Mouse (Mus musculus): ENCODE results near the gene Rag2.
A peak's percentile ranks its signal among the peaks of the same experiment; 100 is the strongest.

The Rag2 gene

GRCm38 (mm10) chr2:101627227-101627626 is 2.7 kb downstream of the Rag2 start:
- DNase-seq = no peak

GRCm38 (mm10) chr2:101628297-101629236 is 4.0 kb downstream of the Rag2 start:
- DNase-seq = peak; percentile 83 to 86

- DNase-seq = no peak
Measured at GRCm38 (mm10) chr2:101638979-101639839, 14.7 kb downstream of the Rag2 start.

- DNase-seq = no peak
Measured at GRCm38 (mm10) chr2:101639840-101640350, 15.4 kb downstream of the Rag2 start.

DNA sequence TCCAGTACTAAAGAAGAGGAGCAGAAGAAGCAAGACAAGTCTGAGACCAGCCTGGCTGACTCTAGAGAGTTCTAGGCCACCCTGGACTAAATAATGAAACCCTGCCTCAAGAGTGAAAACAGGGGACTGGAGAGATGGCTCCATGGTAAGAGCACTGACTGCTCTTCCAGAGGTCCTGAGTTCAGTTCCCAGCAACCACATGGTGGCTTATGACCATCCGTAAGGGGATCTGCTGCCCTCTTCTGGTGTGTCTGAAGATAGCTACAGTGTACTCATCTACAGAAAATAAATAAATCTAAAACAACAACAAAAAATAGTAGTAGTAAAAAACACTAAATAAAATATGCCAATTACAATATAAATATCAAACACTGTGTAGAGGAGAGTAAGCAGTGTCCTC is 21.3 kb downstream of the Rag2 start:
- DNase-seq = no peak

DNA sequence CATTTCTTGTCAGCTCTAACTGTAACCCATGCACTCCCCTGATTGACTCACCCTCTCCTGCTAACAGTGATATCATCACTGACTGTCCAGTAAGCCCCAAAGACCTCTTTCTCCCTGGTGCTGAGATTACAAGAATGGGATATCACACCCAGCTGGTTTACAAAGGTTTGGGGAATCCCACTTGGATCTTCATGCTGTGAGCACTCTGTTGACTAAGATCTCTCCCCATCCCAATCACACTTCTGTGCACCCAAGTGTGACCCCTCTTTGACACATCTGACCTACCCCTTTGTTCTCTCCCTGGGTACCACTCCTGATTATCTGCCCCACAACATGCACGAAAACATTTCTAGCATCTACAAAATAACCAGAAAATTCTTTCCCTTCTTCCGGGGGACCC is 23.8 kb downstream of the Rag2 start:
- DNase-seq = peak in 1 of 2 experiments; percentile 31

DNA sequence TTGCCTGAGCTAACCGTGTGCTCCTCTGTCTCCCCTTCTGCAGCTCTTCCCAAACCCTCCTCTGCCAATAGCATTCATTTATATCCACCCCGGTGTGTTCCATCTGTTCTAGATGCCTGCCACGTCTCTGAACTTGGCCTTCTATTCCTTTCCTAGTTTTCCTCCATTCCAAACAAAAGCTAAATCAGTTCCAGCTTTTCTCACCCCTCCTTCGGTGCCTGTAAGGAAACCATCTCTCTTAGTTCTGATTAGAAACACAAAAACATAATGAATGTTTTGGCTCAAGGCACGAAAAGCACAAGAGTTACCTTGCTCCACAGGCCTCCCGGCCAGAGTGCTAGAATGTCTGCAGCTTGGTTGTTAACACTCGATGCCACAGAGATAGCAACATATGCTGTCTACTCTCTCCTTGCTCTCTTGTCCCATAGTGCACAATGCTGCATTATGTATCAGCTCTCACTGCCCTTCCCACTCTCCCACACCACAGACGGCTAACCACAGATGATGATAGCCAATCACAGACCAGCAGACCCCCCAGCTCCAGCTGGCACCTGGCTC is 24.7 kb downstream of the Rag2 start, which contains the start of the genes Rag1 and B230118H07Rik:
TSS of gene Rag1 (minus strand) at position 388 of the 558 bp plus-strand sequence.
TSS of gene B230118H07Rik (minus strand) at position 419 of the 558 bp plus-strand sequence.
- peak; percentile 77 to 86 for DNase-seq

DNA sequence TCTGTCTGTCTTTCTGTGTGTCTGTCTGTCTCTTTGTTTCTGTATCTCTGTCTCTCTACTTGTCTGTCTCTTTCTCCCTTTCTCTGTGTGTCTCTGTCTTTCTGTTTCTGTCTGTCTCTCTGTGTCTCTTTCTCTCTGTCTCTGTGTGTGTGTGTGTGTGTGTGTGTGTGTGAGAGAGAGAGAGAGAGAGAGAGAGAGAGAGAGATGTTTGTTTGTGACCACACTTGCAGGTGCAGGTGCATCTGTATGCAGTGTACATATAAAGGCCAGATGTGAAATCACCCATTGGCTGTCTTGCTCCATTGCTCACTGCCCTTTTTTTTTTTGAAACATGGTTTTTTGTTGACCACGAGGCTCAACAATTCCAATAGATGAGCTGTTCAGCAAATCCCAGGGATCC is 25.9 kb downstream of the Rag2 start:
- no peak for DNase-seq

- DNase-seq = peak in 1 of 2 experiments; percentile 30
Measured at GRCm38 (mm10) chr2:101652204-101652920, 27.8 kb downstream of the Rag2 start.

DNA sequence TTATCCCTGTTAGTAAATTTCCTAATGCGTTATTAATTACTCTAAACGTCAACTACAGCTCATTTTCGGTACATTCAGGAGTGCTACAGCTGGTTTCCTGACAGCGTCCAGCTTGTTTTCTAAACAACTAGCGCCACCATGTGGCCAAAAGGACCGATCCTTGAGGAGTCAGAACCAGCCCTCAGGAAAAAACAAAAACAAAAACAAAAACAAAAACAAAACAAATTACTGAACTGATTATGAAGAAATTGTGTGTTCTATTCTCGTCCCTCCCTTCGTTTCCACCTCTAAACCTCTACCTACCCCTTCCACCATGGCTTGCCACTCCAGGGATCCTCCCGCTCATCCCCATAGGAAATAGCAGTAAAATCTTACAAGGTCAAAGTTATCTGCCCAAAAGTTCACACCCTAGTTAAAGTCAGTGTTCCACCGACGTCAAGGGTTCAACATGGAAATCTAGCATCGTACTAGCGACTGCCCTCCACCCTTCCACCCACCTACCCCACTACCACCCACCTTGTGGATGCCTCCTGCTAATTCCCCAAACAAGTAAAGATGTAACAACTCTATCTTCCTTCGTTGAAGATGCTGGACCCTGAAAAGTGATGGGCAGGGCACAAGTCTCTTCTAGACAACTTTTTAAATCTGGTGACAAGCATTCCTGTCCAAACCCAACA is 28.5 kb downstream of the Rag2 start:
- DNase-seq = peak; percentile 87 to 90

GRCm38 (mm10) chr2:101660536-101660935 is 36.0 kb downstream of the Rag2 start:
- no peak for DNase-seq

GRCm38 (mm10) chr2:101665058-101665702 is 40.7 kb downstream of the Rag2 start:
- DNase-seq = peak; percentile 77 to 84

GRCm38 (mm10) chr2:101665703-101666092 is 41.2 kb downstream of the Rag2 start:
- no peak for DNase-seq

- DNase-seq = no peak
Measured at GRCm38 (mm10) chr2:101668751-101669150, 44.2 kb downstream of the Rag2 start.

DNA sequence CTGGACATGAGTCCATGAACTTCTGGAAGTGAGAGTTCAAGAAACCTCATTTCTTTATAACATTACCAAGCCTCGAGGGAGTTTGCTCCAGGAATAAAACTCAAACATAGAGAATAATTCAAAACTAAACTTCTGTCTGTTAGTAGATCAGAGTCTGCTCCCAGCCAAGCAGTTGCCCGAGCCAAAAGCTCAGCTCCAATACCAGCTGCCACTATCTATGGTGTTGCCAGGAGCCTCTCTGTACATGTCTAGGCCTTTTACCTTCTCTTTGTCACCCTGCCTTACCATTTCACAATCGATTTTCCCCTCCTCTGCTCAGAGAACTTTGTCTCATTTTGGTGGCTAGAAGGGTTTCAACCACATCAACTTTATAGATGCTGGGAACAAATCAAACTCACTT is 49.0 kb downstream of the Rag2 start:
- DNase-seq = peak in 1 of 2 experiments; percentile 32

GRCm38 (mm10) chr2:101678236-101679021 is 53.9 kb downstream of the Rag2 start, which contains the start of gene Traf6:
TSS of gene Traf6 (plus strand) at chr2:101678429.
- peak; percentile 83 to 85 for DNase-seq

GRCm38 (mm10) chr2:101679164-101679784 is 54.8 kb downstream of the Rag2 start:
- DNase-seq = no peak
